Mouse (Mus musculus): Measurements from ENCODE around the gene Olfr901. TPM values are rescaled to one million over a fixed set of nuclear protein-coding genes. Genes with fewer than 3 reads are reported as not detected.
"Not testable (repeated sequence)": the region's sequence is repeated elsewhere in the genome, so short reads cannot be mapped to it uniquely, and the experiment has no call there.

The Olfr901 gene
- polyA plus RNA-seq (2015; fragmentation: Nextera tagmentation; extraction: Ambion mirVana) = not detected in 2 replicates

GRCm38 (mm10) chr9:38429155-38429554 is at the start of gene Olfr901:
Olfr901 (plus strand) TSS chr9:38429455.
- H3K4me1 ChIP-seq (ENCODE audit: insufficient read depth, low read length) = no peaks in the 10 kb centered on the region
- H3K4me2 ChIP-seq (replicated peaks; ENCODE audit: low read depth, low read length) = no peak within 1 kb of the TSS
- H3K4me3 ChIP-seq (ENCODE audit: low read length) = no peak within 1 kb of the TSS
- no peak for ATAC-seq (ENCODE audit: low FRiP score, low TSS enrichment)
- WGBS = 79% methylated on average over 1 of the region's 1 CpGs
- no peak within 1 kb of the TSS for H3K27ac ChIP-seq (ENCODE audit: low read length)
- no peak within 1 kb of the TSS for H3K9ac ChIP-seq (replicated peaks; ENCODE audit: low read length)
- H3K36me3 ChIP-seq (ENCODE audit: insufficient read depth, low read length) = no peaks in the 10 kb centered on the region
- H3K27me3 ChIP-seq (ENCODE audit: insufficient read depth, low read length) = no peaks in the 10 kb centered on the region
- peaks cover 6% of the 10 kb centered on the region; the same call in 1 of the 2 replicates for H3K9me3 ChIP-seq (ENCODE audit: low read length)

- H3K4me3 ChIP-seq (ENCODE audit: low read length) = no peak within 1 kb of the TSS
- 81% methylated on average over 1 of the region's 1 CpGs for WGBS
- no peak within 1 kb of the TSS for H3K9ac ChIP-seq (replicated peaks; ENCODE audit: low read length)
- no peaks in the 10 kb centered on the region for H3K36me3 ChIP-seq (ENCODE audit: insufficient read depth, low read length)
- H3K27me3 ChIP-seq (ENCODE audit: insufficient read depth, low read length) = no peaks in the 10 kb centered on the region
- no peak within 1 kb of the TSS for H3K4me2 ChIP-seq (replicated peaks; ENCODE audit: low read depth, low read length)
- H3K4me1 ChIP-seq (ENCODE audit: insufficient read depth, low read length) = no peaks in the 10 kb centered on the region
- H3K27ac ChIP-seq (ENCODE audit: low read length) = no peak within 1 kb of the TSS
- no peaks in the 10 kb centered on the region for H3K9me3 ChIP-seq (ENCODE audit: low read length)
- ATAC-seq (ENCODE audit: low FRiP score, low TSS enrichment) = no peak
These were observed 27.9 kb upstream of the Olfr901 start, which contains the start of gene Olfr147 for GRCm38 (mm10) chr9:38401398-38401797. Olfr147 (plus strand) TSS chr9:38401698.

GRCm38 (mm10) chr9:38407502-38407901 is 21.8 kb upstream of the Olfr901 start:
- not testable (repeated sequence) for H3K4me2 ChIP-seq (replicated peaks; ENCODE audit: low read depth, low read length); H3K9ac ChIP-seq (replicated peaks; ENCODE audit: low read length); H3K27me3 ChIP-seq (ENCODE audit: insufficient read depth, low read length); ATAC-seq (ENCODE audit: low FRiP score, low TSS enrichment); H3K4me3 ChIP-seq (ENCODE audit: low read length); H3K9me3 ChIP-seq (ENCODE audit: low read length); H3K27ac ChIP-seq (ENCODE audit: low read length); H3K4me1 ChIP-seq (ENCODE audit: insufficient read depth, low read length); H3K36me3 ChIP-seq (ENCODE audit: insufficient read depth, low read length)
- 92% methylated on average over 3 of the region's 3 CpGs for WGBS

- H3K4me3 ChIP-seq (ENCODE audit: low read length); H3K9ac ChIP-seq (replicated peaks; ENCODE audit: low read length); H3K36me3 ChIP-seq (ENCODE audit: insufficient read depth, low read length); ATAC-seq (ENCODE audit: low FRiP score, low TSS enrichment); H3K9me3 ChIP-seq (ENCODE audit: low read length); H3K4me1 ChIP-seq (ENCODE audit: insufficient read depth, low read length); H3K4me2 ChIP-seq (replicated peaks; ENCODE audit: low read depth, low read length); H3K27ac ChIP-seq (ENCODE audit: low read length); H3K27me3 ChIP-seq (ENCODE audit: insufficient read depth, low read length): not testable (repeated sequence)
- 88% methylated on average over 14 of the region's 14 CpGs for WGBS
These were observed 15.8 kb upstream of the Olfr901 start for GRCm38 (mm10) chr9:38413502-38413901.

GRCm38 (mm10) chr9:38423801-38424200 is 5.5 kb upstream of the Olfr901 start:
- ATAC-seq (ENCODE audit: low FRiP score, low TSS enrichment) = no peak

GRCm38 (mm10) chr9:38427026-38427425 is 2.2 kb upstream of the Olfr901 start:
- no peak for ATAC-seq (ENCODE audit: low FRiP score, low TSS enrichment)
- H3K4me3 ChIP-seq (ENCODE audit: low read length) = no peak overlapping the region
- H3K9ac ChIP-seq (replicated peaks; ENCODE audit: low read length) = no peak overlapping the region
- H3K4me2 ChIP-seq (replicated peaks; ENCODE audit: low read depth, low read length) = no peak overlapping the region
- no peaks in the 10 kb centered on the region for H3K36me3 ChIP-seq (ENCODE audit: insufficient read depth, low read length)
- H3K4me1 ChIP-seq (ENCODE audit: insufficient read depth, low read length) = no peaks in the 10 kb centered on the region
- peaks cover 6% of the 10 kb centered on the region; the same call in 1 of the 2 replicates for H3K9me3 ChIP-seq (ENCODE audit: low read length)
- no peaks in the 10 kb centered on the region for H3K27me3 ChIP-seq (ENCODE audit: insufficient read depth, low read length)
- WGBS = 55% methylated on average over 1 of the region's 1 CpGs
- no peak overlapping the region for H3K27ac ChIP-seq (ENCODE audit: low read length)

More at GRCm38 (mm10) chr9:38423801-38424200, 5.5 kb upstream of the Olfr901 start:
- Histone ChIP-seq H3K27me3 (ENCODE audit: insufficient read depth, low read length) (no peaks in the 10 kb centered on the region), H3K4me3 (ENCODE audit: low read length) (no peak overlapping the region), H3K4me2 (replicated peaks; ENCODE audit: low read depth, low read length) (no peak overlapping the region), H3K9me3 (ENCODE audit: low read length) (peaks cover 6% of the 10 kb centered on the region; the same call in 1 of the 2 replicates), H3K9ac (replicated peaks; ENCODE audit: low read length) (no peak overlapping the region), H3K36me3 (ENCODE audit: insufficient read depth, low read length) (no peaks in the 10 kb centered on the region), H3K27ac (ENCODE audit: low read length) (no peak overlapping the region), H3K4me1 (ENCODE audit: insufficient read depth, low read length) (no peaks in the 10 kb centered on the region)

GRCm38 (mm10) chr9:38447352-38447751 is 18.1 kb downstream of the Olfr901 start, which contains the start of gene Olfr902:
Olfr902 (plus strand) TSS chr9:38447652.
- no peak within 1 kb of the TSS for H3K27ac ChIP-seq (ENCODE audit: low read length)
- H3K4me3 ChIP-seq (ENCODE audit: low read length) = no peak within 1 kb of the TSS
- no peak within 1 kb of the TSS for H3K4me2 ChIP-seq (replicated peaks; ENCODE audit: low read depth, low read length)
- H3K4me1 ChIP-seq (ENCODE audit: insufficient read depth, low read length) = no peaks in the 10 kb centered on the region
- no peak for ATAC-seq (ENCODE audit: low FRiP score, low TSS enrichment)
- no peaks in the 10 kb centered on the region for H3K9me3 ChIP-seq (ENCODE audit: low read length)
- H3K36me3 ChIP-seq (ENCODE audit: insufficient read depth, low read length) = no peaks in the 10 kb centered on the region
- no peak within 1 kb of the TSS for H3K9ac ChIP-seq (replicated peaks; ENCODE audit: low read length)
- no peaks in the 10 kb centered on the region for H3K27me3 ChIP-seq (ENCODE audit: insufficient read depth, low read length)
- WGBS = 81% methylated on average over 5 of the region's 5 CpGs

GRCm38 (mm10) chr9:38462844-38463243 is 33.6 kb downstream of the Olfr901 start, which contains the start of gene Olfr904:
Olfr904 (plus strand) TSS chr9:38463144.
- Histone ChIP-seq H3K9ac (replicated peaks; ENCODE audit: low read length) (no peak within 1 kb of the TSS), H3K4me3 (ENCODE audit: low read length) (no peak within 1 kb of the TSS)

GRCm38 (mm10) chr9:38470807-38471206 is 41.6 kb downstream of the Olfr901 start, which contains the start of gene Olfr905:
Olfr905 (plus strand) TSS chr9:38471107.
- ATAC-seq (ENCODE audit: low FRiP score, low TSS enrichment) = no peak
- Histone ChIP-seq H3K27ac (ENCODE audit: low read length) (no peak within 1 kb of the TSS), H3K4me3 (ENCODE audit: low read length) (no peak within 1 kb of the TSS), H3K9ac (replicated peaks; ENCODE audit: low read length) (no peak within 1 kb of the TSS), H3K36me3 (ENCODE audit: insufficient read depth, low read length) (no peaks in the 10 kb centered on the region), H3K27me3 (ENCODE audit: insufficient read depth, low read length) (no peaks in the 10 kb centered on the region), H3K4me2 (replicated peaks; ENCODE audit: low read depth, low read length) (no peak within 1 kb of the TSS), H3K4me1 (ENCODE audit: insufficient read depth, low read length) (no peaks in the 10 kb centered on the region), H3K9me3 (ENCODE audit: low read length) (no peaks in the 10 kb centered on the region)

More at GRCm38 (mm10) chr9:38462844-38463243, 33.6 kb downstream of the Olfr901 start, which contains the start of gene Olfr904:
- Histone ChIP-seq H3K36me3 (ENCODE audit: insufficient read depth, low read length) (no peaks in the 10 kb centered on the region), H3K9me3 (ENCODE audit: low read length) (no peaks in the 10 kb centered on the region), H3K27me3 (ENCODE audit: insufficient read depth, low read length) (no peaks in the 10 kb centered on the region), H3K27ac (ENCODE audit: low read length) (no peak within 1 kb of the TSS), H3K4me2 (replicated peaks; ENCODE audit: low read depth, low read length) (no peak within 1 kb of the TSS), H3K4me1 (ENCODE audit: insufficient read depth, low read length) (no peaks in the 10 kb centered on the region)
- ATAC-seq (ENCODE audit: low FRiP score, low TSS enrichment) = no peak
